Mouse (Mus musculus) CH12.LX (cell line): ENCODE results near the gene Scube3.
A peak's percentile ranks its signal among the peaks of the same experiment; 100 is the strongest.

ENCODE experiments used
- CTCF ChIP-seq, 2 experiments: IDR thresholded peaks in 1 of 2; conservative IDR thresholded peaks in 1 of 2; 2 replicates each; pipeline ENCODE4 v1.5.1; 2011 to 2012; ENCODE audit warnings: low read depth in 2 of 2, low read length in 2 of 2, improper control_type of control experiment in 1 of 2, inconsistent platforms in 1 of 2, mild to moderate bottlenecking in 1 of 2, moderate library complexity in 1 of 2
- EP300 ChIP-seq: IDR thresholded peaks from 2 replicates; pipeline ENCODE4 v1.6.1; 2011; ENCODE audit warnings: low read length, improper control_type of control experiment
- HCFC1 ChIP-seq: IDR thresholded peaks from 2 replicates; pipeline ENCODE4 v1.6.1; 2012; ENCODE audit warnings: low read depth, mild to moderate bottlenecking, inconsistent platforms, low read length, improper control_type of control experiment
- KAT2A ChIP-seq: IDR thresholded peaks from 2 replicates; pipeline ENCODE4 v1.6.1; 2012; ENCODE audit warnings: low read length, improper control_type of control experiment, inconsistent platforms; ENCODE audit not compliant: insufficient replicate concordance
- MAX ChIP-seq: IDR thresholded peaks from 2 replicates; pipeline ENCODE4 v1.6.1; 2011; ENCODE audit warnings: low read length, improper control_type of control experiment
- MXI1 ChIP-seq: IDR thresholded peaks from 2 replicates; pipeline ENCODE4 v1.6.1; 2011; ENCODE audit warnings: mild to moderate bottlenecking, low read depth, low read length, improper control_type of control experiment
- MYC ChIP-seq: IDR thresholded peaks from 2 replicates; pipeline ENCODE4 v1.6.1; 2011; ENCODE audit warnings: low read depth, mild to moderate bottlenecking, improper control_type of control experiment, low read length
- NRF1 ChIP-seq: IDR thresholded peaks from 2 replicates; pipeline ENCODE4 v1.6.1; 2014; ENCODE audit warnings: low read depth, mild to moderate bottlenecking, inconsistent platforms, low read length, improper control_type of control experiment, moderate library complexity
- TCF12 ChIP-seq: IDR thresholded peaks from 2 replicates; pipeline ENCODE4 v1.6.1; 2014; ENCODE audit warnings: low read depth, mild to moderate bottlenecking, inconsistent platforms, low read length, improper control_type of control experiment
- UBTF ChIP-seq: IDR thresholded peaks from 2 replicates; pipeline ENCODE4 v1.6.1; 2012; ENCODE audit warnings: low read depth, mild to moderate bottlenecking, inconsistent platforms, low read length, improper control_type of control experiment, moderate library complexity
- USF1 ChIP-seq: IDR thresholded peaks from 2 replicates; pipeline ENCODE4 v1.6.1; 2014; ENCODE audit warnings: low read depth, mild to moderate bottlenecking, inconsistent platforms, low read length, improper control_type of control experiment
- ZC3H11A ChIP-seq: IDR thresholded peaks from 2 replicates; pipeline ENCODE4 v1.6.1; 2012; ENCODE audit warnings: low read depth, mild to moderate bottlenecking, inconsistent platforms, low read length, improper control_type of control experiment

- TF ChIP-seq KAT2A (no peak), ZC3H11A (no peak), CTCF (conservative IDR thresholded peaks at IDR 0.05 in 1 of 2, IDR thresholded peaks at IDR 0.05 in 1 of 2; ENCODE audit: low read depth in 2 of 2, low read length in 2 of 2) (peak; percentile 51 to 59), USF1 (no peak), EP300 (no peak), MXI1 (no peak), HCFC1 (no peak), MYC (no peak), TCF12 (no peak), MAX (no peak), NRF1 (no peak), UBTF (no peak)
These were observed 71.3 kb downstream of the Scube3 start for GRCm38 (mm10) chr17:28213236-28213635.
